Mouse (Mus musculus): ENCODE results near the gene Eogt.
A peak's percentile ranks its signal among the peaks of the same experiment; 100 is the strongest.

The Eogt gene

GRCm38 (mm10) chr6:97148383-97149251 is at the start of gene Eogt:
Eogt (minus strand) TSS chr6:97149182.
- peak; percentile 84 to 86 for DNase-seq (ENCODE audit: low spot score in 2 of 2)

GRCm38 (mm10) chr6:97179367-97179828 is 30.4 kb upstream of the Eogt start:
- no peak for DNase-seq (ENCODE audit: low spot score in 2 of 2)

GRCm38 (mm10) chr6:97178491-97179366 is 29.7 kb upstream of the Eogt start, which contains the start of gene Tmf1:
Tmf1 (minus strand) TSS chr6:97179122.
- DNase-seq (ENCODE audit: low spot score in 2 of 2), result peak; percentile 95 to 97

- DNase-seq (ENCODE audit: low spot score in 2 of 2), result no peak
Observed at GRCm38 (mm10) chr6:97175716-97176115, 26.7 kb upstream of the Eogt start.

- no peak for DNase-seq (ENCODE audit: low spot score in 2 of 2)
Observed at GRCm38 (mm10) chr6:97150156-97150555, 1.2 kb upstream of the Eogt start.

GRCm38 (mm10) chr6:97149721-97150120 is 739 bp upstream of the Eogt start:
- DNase-seq (ENCODE audit: low spot score in 2 of 2), result no peak

- DNase-seq (ENCODE audit: low spot score in 2 of 2), result peak; percentile 29 to 32
Observed at GRCm38 (mm10) chr6:97147755-97148382, 1.1 kb downstream of the Eogt start.

- DNase-seq (ENCODE audit: low spot score in 2 of 2), result peak; percentile 73 to 75
Observed at GRCm38 (mm10) chr6:97145156-97145555, 3.8 kb downstream of the Eogt start.

GRCm38 (mm10) chr6:97144359-97144758 is 4.6 kb downstream of the Eogt start:
- DNase-seq (ENCODE audit: low spot score in 2 of 2), result peak; percentile 25 to 47

GRCm38 (mm10) chr6:97142611-97143010 is 6.4 kb downstream of the Eogt start:
- no peak for DNase-seq (ENCODE audit: low spot score in 2 of 2)

- no peak for DNase-seq (ENCODE audit: low spot score in 2 of 2)
Observed at GRCm38 (mm10) chr6:97141811-97142210, 7.2 kb downstream of the Eogt start.

- DNase-seq (ENCODE audit: low spot score in 2 of 2), result no peak
Observed at GRCm38 (mm10) chr6:97132707-97133303, 16.2 kb downstream of the Eogt start.

GRCm38 (mm10) chr6:97131808-97132207 is 17.2 kb downstream of the Eogt start:
- DNase-seq (ENCODE audit: low spot score in 2 of 2), result no peak

GRCm38 (mm10) chr6:97130979-97131378 is 18.0 kb downstream of the Eogt start:
- no peak for DNase-seq (ENCODE audit: low spot score in 2 of 2)

GRCm38 (mm10) chr6:97124336-97125010 is 24.5 kb downstream of the Eogt start:
- no peak for DNase-seq (ENCODE audit: low spot score in 2 of 2)

- DNase-seq (ENCODE audit: low spot score in 2 of 2), result no peak
Observed at GRCm38 (mm10) chr6:97120922-97121321, 28.1 kb downstream of the Eogt start.

- no peak for DNase-seq (ENCODE audit: low spot score in 2 of 2)
Observed at GRCm38 (mm10) chr6:97118327-97118726, 30.7 kb downstream of the Eogt start.

GRCm38 (mm10) chr6:97116896-97117295 is 32.1 kb downstream of the Eogt start:
- DNase-seq (ENCODE audit: low spot score in 2 of 2), result no peak

- DNase-seq (ENCODE audit: low spot score in 2 of 2), result no peak
Observed at GRCm38 (mm10) chr6:97114821-97115220, 34.2 kb downstream of the Eogt start.

- DNase-seq (ENCODE audit: low spot score in 2 of 2), result no peak
Observed at GRCm38 (mm10) chr6:97112177-97112576, 36.8 kb downstream of the Eogt start.

- peak in 1 of 2 experiments; percentile 7 for DNase-seq (ENCODE audit: low spot score in 2 of 2)
Observed at GRCm38 (mm10) chr6:97106777-97107176, 42.2 kb downstream of the Eogt start.
